Mouse (Mus musculus) stomach, embryonic 14.5 days (tissue): ENCODE data around the gene Gh. TPM values are rescaled to one million over a fixed set of nuclear protein-coding genes. Genes with fewer than 3 reads are reported as not detected.

ENCODE experiments used
- ATAC-seq: fragments of 200-750 bp; cut with Nextera tagmentation; 2 replicates; pipeline ENCODE4 v1.8.0; 2017; ENCODE audit warnings: low read depth, moderate TSS enrichment; ENCODE audit not compliant: insufficient number of reproducible peaks, insufficient read depth, low FRiP score
- H3K27ac ChIP-seq: fragments of 300-500 bp; sonication (generic); 2 replicates; pipeline ENCODE4 v1.5.1; 2014; ENCODE audit warnings: mild to moderate bottlenecking, low read length, moderate library complexity, mixed read lengths
- H3K27me3 ChIP-seq: fragments of 300-500 bp; sonication (generic); 2 replicates; pipeline ENCODE4 v1.6.1; 2014; ENCODE audit warnings: low read length, control low read depth, mixed read lengths; ENCODE audit not compliant: control insufficient read depth, insufficient read depth
- H3K36me3 ChIP-seq: fragments of 300-500 bp; sonication (generic); 2 replicates; pipeline ENCODE4 v1.6.1; 2014; ENCODE audit warnings: mild to moderate bottlenecking, control low read depth, low read length, moderate library complexity, mixed read lengths; ENCODE audit not compliant: control insufficient read depth, insufficient read depth
- H3K4me1 ChIP-seq: fragments of 300-500 bp; sonication (generic); 2 replicates; pipeline ENCODE4 v1.6.1; 2014; ENCODE audit warnings: low read length, control low read depth, mixed read lengths; ENCODE audit not compliant: control insufficient read depth, insufficient read depth
- H3K4me2 ChIP-seq: fragments of 300-500 bp; sonication (generic); replicated peaks from 2 replicates; pipeline ENCODE4 v1.6.1; 2014; ENCODE audit warnings: low read depth, low read length, control low read depth
- H3K4me3 ChIP-seq: fragments of 300-500 bp; sonication (generic); 2 replicates; pipeline ENCODE4 v1.5.1; 2014; ENCODE audit warnings: low read depth, low read length, control low read depth
- H3K9ac ChIP-seq: fragments of 300-500 bp; sonication (generic); replicated peaks from 2 replicates; pipeline ENCODE4 v1.6.1; 2014; ENCODE audit warnings: low read depth, mild to moderate bottlenecking, control low read depth, low read length, moderate library complexity, mixed read lengths
- H3K9me3 ChIP-seq: fragments of 300-500 bp; sonication (generic); 2 replicates; pipeline ENCODE4 v1.6.1; 2016; ENCODE audit warnings: low read depth, low read length, control low read depth; ENCODE audit not compliant: control insufficient read depth
- WGBS: fragments of 180-500 bp; shearing (Covaris S2); extraction: QIAGEN DNeasy Blood & Tissue Kit; methylation state at CpG from one replicate; pipeline ENCODE4 v1.1.7; 2014; 5-methylcytosine and 5-hydroxymethylcytosine counted together
- polyA plus RNA-seq: library from polyadenylated mRNA; unstranded; fragments of >200 nt; fragmentation: Nextera tagmentation; extraction: Ambion mirVana; gene quantifications from 2 replicates; pipeline ENCODE4 v1.2.1, GENCODE M21; 2014

The Gh gene
- polyA plus RNA-seq, 1 experiment from 2014 or later, result not detected

DNA sequence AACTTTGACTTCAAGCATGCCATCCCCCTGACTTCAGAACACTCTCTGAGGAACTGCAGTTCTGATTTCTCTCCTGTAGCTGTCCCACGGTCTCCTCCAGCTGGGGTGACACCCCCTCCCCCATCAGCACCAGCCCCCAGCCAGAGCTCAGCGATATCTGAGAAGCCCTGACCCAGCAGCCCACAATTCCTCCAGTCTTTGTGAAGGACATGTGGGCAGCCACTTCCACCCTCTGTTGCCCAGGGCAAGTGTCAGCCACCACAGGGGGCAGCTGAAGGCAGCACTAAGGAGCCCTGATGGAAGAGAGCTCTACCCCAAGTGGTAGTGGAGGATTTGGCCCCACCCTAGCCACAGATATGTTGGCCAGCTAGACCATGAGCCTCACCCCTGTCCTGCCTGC is 32.4 kb upstream of the Gh start:
- Histone ChIP-seq H3K9ac (no peak overlapping the region), H3K9me3 (no peaks in the 10 kb centered on the region), H3K36me3 (no peaks in the 10 kb centered on the region), H3K27ac (no peak overlapping the region), H3K4me1 (no peaks in the 10 kb centered on the region), H3K27me3 (no peaks in the 10 kb centered on the region), H3K4me3 (no peak overlapping the region), H3K4me2 (no peak overlapping the region)
- ATAC-seq, result no peak
- WGBS, result 0% methylated on average over 2 of the region's 2 CpGs

DNA sequence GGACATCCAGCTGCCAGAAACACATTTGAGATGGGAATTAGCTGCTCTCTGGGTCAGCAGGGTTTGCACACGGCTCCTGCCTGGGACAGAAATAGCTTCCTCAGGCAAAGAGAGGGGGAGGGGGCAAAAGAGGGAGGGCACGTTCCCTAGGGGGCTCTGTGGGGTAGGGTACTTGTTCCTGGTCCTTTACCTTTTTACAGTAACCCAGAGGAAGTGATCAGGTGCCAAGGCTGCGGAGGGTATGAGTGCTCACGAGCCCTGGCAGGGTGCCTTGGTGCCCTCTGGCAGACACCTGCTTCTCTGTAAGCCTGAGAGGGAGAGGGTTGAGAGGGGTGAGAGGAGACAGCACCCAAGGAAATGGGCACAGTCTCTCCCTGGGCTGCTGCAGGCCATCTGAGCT is 30.8 kb upstream of the Gh start:
- Histone ChIP-seq H3K4me2 (no peak overlapping the region), H3K4me3 (no peak overlapping the region), H3K4me1 (no peaks in the 10 kb centered on the region), H3K9me3 (no peaks in the 10 kb centered on the region), H3K27me3 (no peaks in the 10 kb centered on the region), H3K36me3 (no peaks in the 10 kb centered on the region), H3K9ac (no peak overlapping the region), H3K27ac (no peak overlapping the region)
- 55% methylated on average over 4 of the region's 4 CpGs for WGBS
- ATAC-seq, result no peak

DNA sequence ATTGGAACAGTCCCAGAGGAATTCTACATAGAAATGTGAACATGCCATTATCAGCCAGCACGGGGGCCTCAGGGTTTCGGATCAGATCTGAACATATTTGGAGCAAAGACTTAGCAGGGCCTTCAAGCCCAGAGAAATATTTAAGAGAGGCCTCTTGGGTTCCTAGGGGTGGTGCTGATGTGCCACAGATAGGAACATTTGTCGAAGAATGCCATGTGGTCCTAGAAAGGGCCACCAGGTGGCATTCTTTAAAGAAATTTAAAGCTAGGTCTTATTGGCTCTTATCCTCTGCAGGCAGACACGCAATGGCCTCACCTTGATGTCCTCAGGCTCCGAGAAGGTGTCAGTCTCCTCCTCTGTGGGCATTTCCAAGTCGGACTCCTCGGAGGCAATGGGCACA is 28.0 kb upstream of the Gh start:
- Histone ChIP-seq H3K9me3 (no peaks in the 10 kb centered on the region), H3K27ac (no peak overlapping the region), H3K36me3 (no peaks in the 10 kb centered on the region), H3K4me1 (no peaks in the 10 kb centered on the region), H3K4me3 (no peak overlapping the region), H3K4me2 (no peak overlapping the region), H3K27me3 (no peaks in the 10 kb centered on the region), H3K9ac (no peak overlapping the region)
- no peak for ATAC-seq
- WGBS, result 54% methylated on average over 7 of the region's 7 CpGs

DNA sequence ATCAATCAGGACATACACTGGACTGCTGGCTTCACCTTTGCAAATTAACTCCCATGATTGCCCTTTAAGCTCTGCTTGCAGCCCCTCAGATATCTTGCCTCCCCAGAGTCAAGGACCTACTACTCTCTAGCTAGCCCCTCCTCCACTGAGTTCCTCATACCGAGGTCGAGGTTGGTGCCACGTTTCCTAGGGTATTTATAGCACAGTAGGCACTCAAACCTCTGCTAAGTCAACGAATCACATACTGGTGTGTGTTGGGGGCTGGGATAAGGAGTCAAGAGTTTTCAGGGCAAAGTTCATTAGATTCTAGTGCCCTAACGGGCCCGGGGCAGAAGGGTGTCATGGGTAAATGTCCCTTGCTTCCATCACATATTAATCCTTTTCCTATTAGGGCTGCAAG is 27.5 kb upstream of the Gh start:
- H3K9me3 ChIP-seq, result no peaks in the 10 kb centered on the region
- 53% methylated on average over 6 of the region's 6 CpGs for WGBS
- H3K4me2 ChIP-seq, result no peak overlapping the region
- no peak overlapping the region for H3K27ac ChIP-seq
- H3K4me3 ChIP-seq, result no peak overlapping the region
- no peaks in the 10 kb centered on the region for H3K27me3 ChIP-seq
- H3K4me1 ChIP-seq, result no peaks in the 10 kb centered on the region
- H3K9ac ChIP-seq, result no peak overlapping the region
- ATAC-seq, result no peak
- no peaks in the 10 kb centered on the region for H3K36me3 ChIP-seq

DNA sequence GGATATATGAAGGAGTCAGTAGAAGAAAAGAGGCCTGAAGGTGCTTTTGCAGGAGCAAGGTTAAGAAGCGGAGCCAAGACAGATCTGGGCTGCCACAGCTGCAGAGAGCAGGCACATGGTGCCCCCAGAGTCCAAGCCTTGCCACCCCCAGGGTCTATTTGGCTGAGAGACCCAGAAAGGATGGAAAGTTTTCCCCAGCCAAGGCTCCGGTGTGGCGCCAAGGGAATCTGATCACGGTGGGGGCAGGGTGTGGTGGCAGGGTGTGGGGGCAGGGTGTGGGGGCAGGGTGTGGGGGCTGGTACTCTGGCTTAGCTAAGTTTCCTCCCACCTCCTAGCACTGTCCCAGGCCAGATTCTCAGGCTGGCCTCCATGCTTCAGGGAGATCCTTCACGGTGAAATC is 26.9 kb upstream of the Gh start:
- WGBS, result 46% methylated on average over 5 of the region's 5 CpGs
- H3K27ac ChIP-seq, result no peak overlapping the region
- no peaks in the 10 kb centered on the region for H3K9me3 ChIP-seq
- no peak for ATAC-seq
- H3K36me3 ChIP-seq, result no peaks in the 10 kb centered on the region
- no peak overlapping the region for H3K4me3 ChIP-seq
- no peaks in the 10 kb centered on the region for H3K27me3 ChIP-seq
- no peaks in the 10 kb centered on the region for H3K4me1 ChIP-seq
- no peak overlapping the region for H3K9ac ChIP-seq
- no peak overlapping the region for H3K4me2 ChIP-seq

DNA sequence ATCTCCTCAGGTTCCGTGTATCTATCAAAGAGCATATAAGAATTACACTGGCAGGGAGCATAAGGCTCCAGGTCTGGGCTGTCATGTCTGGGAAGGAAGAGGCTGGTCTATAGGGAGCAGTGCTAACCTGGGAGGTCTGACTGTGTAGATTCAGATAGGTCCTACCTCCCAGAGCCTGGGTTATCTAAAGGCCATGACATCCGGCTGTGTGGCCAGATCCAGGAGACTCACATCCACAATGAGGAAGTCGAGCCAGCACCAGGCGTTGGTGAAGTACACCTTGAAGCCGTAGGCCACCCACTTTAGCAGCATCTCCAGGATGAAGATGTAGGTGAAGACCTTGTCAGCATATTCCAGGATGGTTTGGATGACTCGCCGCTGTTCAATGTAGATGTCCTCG is 24.8 kb upstream of the Gh start:
- Histone ChIP-seq H3K27me3 (no peaks in the 10 kb centered on the region), H3K4me3 (no peak overlapping the region), H3K4me1 (no peaks in the 10 kb centered on the region), H3K36me3 (no peaks in the 10 kb centered on the region), H3K4me2 (no peak overlapping the region), H3K9ac (no peak overlapping the region), H3K27ac (no peak overlapping the region), H3K9me3 (no peaks in the 10 kb centered on the region)
- ATAC-seq, result no peak
- 78% methylated on average over 8 of the region's 8 CpGs for WGBS

DNA sequence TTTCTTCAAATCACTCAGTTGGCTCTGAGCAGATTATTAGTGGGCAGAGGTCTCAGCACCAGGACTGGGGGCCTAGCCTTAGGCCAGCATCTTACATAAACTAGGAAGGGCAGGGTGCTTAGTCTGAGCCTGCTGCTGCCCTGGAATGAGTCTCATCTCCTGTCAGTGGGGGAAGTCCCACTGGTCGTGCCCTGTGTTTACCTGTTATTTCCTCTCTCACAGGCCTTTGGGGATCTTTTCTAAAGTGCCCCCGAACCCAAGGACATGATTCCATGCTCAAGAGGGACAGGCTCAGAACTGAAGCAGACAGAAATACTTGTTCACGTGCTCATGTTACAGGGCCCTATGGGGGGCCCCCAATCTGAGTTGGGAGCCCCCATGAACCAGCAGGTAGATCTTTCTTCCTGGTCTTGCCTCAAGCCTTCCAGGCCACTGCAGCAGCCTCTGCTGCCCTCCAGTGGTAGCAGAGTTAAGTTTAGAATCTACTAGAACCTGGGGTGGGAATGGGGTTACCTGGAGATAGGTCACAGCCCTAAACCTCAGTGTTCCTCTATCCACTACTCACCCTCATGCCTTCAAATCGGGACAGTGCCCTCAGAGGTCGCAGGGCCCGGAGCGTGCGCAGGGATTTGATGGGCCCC is 24.0 kb upstream of the Gh start:
- H3K9ac ChIP-seq, result no peak overlapping the region
- H3K4me3 ChIP-seq, result no peak overlapping the region
- no peaks in the 10 kb centered on the region for H3K36me3 ChIP-seq
- no peaks in the 10 kb centered on the region for H3K9me3 ChIP-seq
- H3K27me3 ChIP-seq, result no peaks in the 10 kb centered on the region
- no peak for ATAC-seq
- H3K27ac ChIP-seq, result no peak overlapping the region
- 65% methylated on average over 8 of the region's 8 CpGs for WGBS
- H3K4me1 ChIP-seq, result no peaks in the 10 kb centered on the region
- H3K4me2 ChIP-seq, result no peak overlapping the region

DNA sequence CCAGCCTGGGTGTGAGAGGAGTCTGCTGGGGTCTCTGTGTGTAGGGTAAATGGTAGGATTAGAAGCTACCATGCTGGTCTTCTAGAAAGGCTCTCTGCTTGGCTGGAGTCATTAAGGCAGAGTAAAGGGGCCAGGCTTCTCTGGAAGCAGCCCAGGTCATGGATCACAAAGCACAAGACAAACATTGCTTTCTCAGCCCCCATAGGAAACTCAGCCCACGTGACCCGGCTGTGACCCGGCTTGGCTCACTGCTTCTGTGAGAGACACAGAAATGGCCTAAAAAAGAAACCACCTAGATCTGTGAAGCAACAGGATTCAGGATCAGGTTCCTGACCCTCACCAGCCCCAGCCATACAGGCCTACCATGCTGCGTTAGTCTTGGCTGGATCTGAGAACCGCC is 23.2 kb upstream of the Gh start:
- Histone ChIP-seq H3K9ac (no peak overlapping the region), H3K27ac (no peak overlapping the region), H3K9me3 (no peaks in the 10 kb centered on the region), H3K36me3 (no peaks in the 10 kb centered on the region), H3K4me2 (no peak overlapping the region), H3K27me3 (no peaks in the 10 kb centered on the region), H3K4me3 (no peak overlapping the region), H3K4me1 (no peaks in the 10 kb centered on the region)
- 67% methylated on average over 5 of the region's 5 CpGs for WGBS
- no peak for ATAC-seq
